16 mouse cellular contexts compared by ENCODE assay signal in genomic region chr2:158654717-158655116, GRCm38 (mm10). TPM values are rescaled to one million over a fixed set of nuclear protein-coding genes. Genes with fewer than 3 reads are reported as not detected.
DNase-seq lines count a peak whose midpoint lies in the region; ATAC-seq and TF ChIP-seq lines count a peak whose summit lies in the region.
"Had no signal": no experiment of that assay in that cellular context is flagged by ENCODE, and none has a peak within 500 bp of the region (broad histone marks: within the 10 kb centered on the region; RNA-seq: fewer than 3 reads in every experiment).

No protein-coding gene starts in this region.

- peak; percentile 28 for DNase-seq in gastrocnemius, adult 2 months
- DNase-seq in gastrocnemius, postnatal 36 days: no peak
- DNase-seq in adrenal gland, postnatal 10 days: peak; percentile 51
- peak; percentile 90 for DNase-seq in kidney, adult 2 months
- peak; percentile 59 for DNase-seq in lung, postnatal 0 days (ENCODE audit: low spot score)
- DNase-seq in urinary bladder, postnatal 25 days (ENCODE audit: low spot score): no peak
- DNase-seq in thymus, postnatal 14 days: no peak
- DNase-seq in thymus, postnatal 4 days: no peak
- DNase-seq: B cell, adult 2 months; cerebellum, adult 2 months; layer of hippocampus, adult 9-11 months had no signal

- H3K4me3 ChIP-seq in gastrocnemius, adult 2 months: no peak overlapping the region
- no peak overlapping the region for H3K4me3 ChIP-seq in kidney, adult 2 months (ENCODE audit: insufficient read depth, low read depth, low read length)
- H3K4me3 ChIP-seq in lung, postnatal 0 days (ENCODE audit: low read depth, low read length): no peak overlapping the region
- H3K4me3 ChIP-seq: neural tube, embryonic 12.5 days had no signal

- ATAC-seq in lung, postnatal 0 days: peak; percentile 56

- 0 out of 2 replicates have a peak, but pooled peaks cover 3% of the 10 kb centered on the region for H3K4me1 ChIP-seq in kidney, adult 2 months (ENCODE audit: control insufficient read depth, insufficient read depth, low read length)
- 0 out of 2 replicates have a peak, but pooled peaks cover 4% of the 10 kb centered on the region for H3K4me1 ChIP-seq in lung, postnatal 0 days (ENCODE audit: insufficient read depth, low read depth, low read length)

- H3K9me3 ChIP-seq in lung, postnatal 0 days (ENCODE audit: low read length): no peaks in the 10 kb centered on the region
- H3K9me3 ChIP-seq: neural tube, embryonic 12.5 days had no signal

- intact Hi-C loops in gastrocnemius, adult 2 months (cut with DNase I): loop anchor here (10.0 kb wide), 1 partner anchor 90 kb away; no protein-coding TSS in a partner anchor
- intact Hi-C loops in gastrocnemius, postnatal 36 days (cut with DNase I): no loop called here

- H3K27me3 ChIP-seq in kidney, adult 2 months (replicated peaks; ENCODE audit: control insufficient read depth, insufficient read depth, low read length): no peaks in the 10 kb centered on the region
- no peaks in the 10 kb centered on the region for H3K27me3 ChIP-seq in lung, postnatal 0 days (replicated peaks; ENCODE audit: insufficient read depth, low read length)
- H3K27me3 ChIP-seq: neural tube, embryonic 12.5 days had no signal

- H3K9ac ChIP-seq in lung, postnatal 0 days (replicated peaks; ENCODE audit: low read depth): no peak overlapping the region
- H3K9ac ChIP-seq: neural tube, embryonic 12.5 days had no signal

- TF ChIP-seq EP300 in lung, postnatal 0 days (IDR thresholded peaks at IDR 0.05): no peak

- H3K36me3 ChIP-seq in kidney, adult 2 months (ENCODE audit: control insufficient read depth, insufficient read depth, low read length): no peaks in the 10 kb centered on the region
- H3K36me3 ChIP-seq in lung, postnatal 0 days (ENCODE audit: insufficient read depth, low read length): no peaks in the 10 kb centered on the region
- H3K36me3 ChIP-seq: neural tube, embryonic 12.5 days had no signal

- H3K27ac ChIP-seq in gastrocnemius, adult 2 months: peak overlapping the region; percentile 63
- H3K27ac ChIP-seq in kidney, adult 2 months (ENCODE audit: insufficient read depth, low read depth, low read length): peak overlapping the region; percentile 43
- 0 out of 2 replicates have a peak overlapping the region, but pooled peaks have one; percentile 28 for H3K27ac ChIP-seq in lung, postnatal 0 days (ENCODE audit: low read length)
- H3K27ac ChIP-seq: neural tube, embryonic 12.5 days had no signal

- H3K4me2 ChIP-seq in lung, postnatal 0 days (replicated peaks; ENCODE audit: low read depth, low read length): no peak overlapping the region
- H3K4me2 ChIP-seq: liver, embryonic 11.5 days; midbrain, embryonic 11.5 days; neural tube, embryonic 12.5 days had no signal

- TF ChIP-seq CTCF in gastrocnemius, adult 2 months (IDR thresholded peaks at IDR 0.05): no peak
- no peak for TF ChIP-seq CTCF in kidney, adult 2 months (conservative IDR thresholded peaks at IDR 0.05; ENCODE audit: insufficient read depth, insufficient read length, low read depth, low read length)
- TF ChIP-seq CTCF in lung, postnatal 0 days (IDR thresholded peaks at IDR 0.05): no peak

- TF ChIP-seq POLR2A in kidney, adult 2 months (IDR thresholded peaks at IDR 0.05; ENCODE audit: low read depth, low read length): no peak

- 68% methylated on average over 9 of the region's 9 CpGs for WGBS in kidney, adult 2 months
- WGBS in lung, postnatal 0 days: 55% methylated on average over 9 of the region's 9 CpGs

RNA-seq across cellular contexts. Expression of gene Ppp1r16b, which starts 10.5 kb away (rescaled TPM):
- 1 to 10 TPM; 3.1 to 4.1 TPM for total RNA-seq in gastrocnemius, adult 2 months (2021)
- total RNA-seq in gastrocnemius, postnatal 36 days (2021): 1 to 10 TPM; 3.5 to 3.6 TPM
- 10 to 100 TPM; 14.4 to 17.2 TPM for total RNA-seq in adrenal gland, postnatal 10 days (2021)
- polyA plus RNA-seq in kidney, adult 2 months (2012; rRNA removed): 20.1 and 22.2 TPM in 2 replicates
- polyA plus RNA-seq in lung, postnatal 0 days (2015; fragmentation: Nextera tagmentation; extraction: Ambion mirVana): 30.6 and 48.6 TPM in 2 replicates

RNA-seq across cellular contexts. Expression of gene Actr5, which starts 30.0 kb away (rescaled TPM):
- 1 to 10 TPM; 4.2 to 4.8 TPM for total RNA-seq in gastrocnemius, adult 2 months (2021)
- 1 to 10 TPM; 2.4 to 3.6 TPM for total RNA-seq in gastrocnemius, postnatal 36 days (2021)
- total RNA-seq in adrenal gland, postnatal 10 days (2021): 10 to 100 TPM; 10.7 to 12.7 TPM
- polyA plus RNA-seq in kidney, adult 2 months (2012; rRNA removed): 6.2 and 6.4 TPM in 2 replicates
- polyA plus RNA-seq in lung, postnatal 0 days (2015; fragmentation: Nextera tagmentation; extraction: Ambion mirVana): 6.4 and 6.6 TPM in 2 replicates

RNA-seq across cellular contexts. Expression of gene Slc32a1, which starts 44.1 kb away (rescaled TPM):
- not detected for total RNA-seq in gastrocnemius, adult 2 months (2021)
- total RNA-seq in gastrocnemius, postnatal 36 days (2021): not detected
- not detected for total RNA-seq in adrenal gland, postnatal 10 days (2021)
- not detected in 2 replicates for polyA plus RNA-seq in kidney, adult 2 months (2012; rRNA removed)
- not detected in 2 replicates for polyA plus RNA-seq in lung, postnatal 0 days (2015; fragmentation: Nextera tagmentation; extraction: Ambion mirVana)
- total RNA-seq: gastrocnemius, postnatal 4 days had no signal
- polyA plus RNA-seq: stomach, embryonic 16.5 days had no signal

Comparison
In these comparisons a context has a peak if more than half of its experiments do, and no peak if none do; other contexts are left out.
1. DNase-seq: peak in gastrocnemius, adult 2 months (single experiment), adrenal gland, postnatal 10 days (single experiment), kidney, adult 2 months (single experiment) and lung, postnatal 0 days (single experiment); none in gastrocnemius, postnatal 36 days (0 of 2), urinary bladder, postnatal 25 days (single experiment), thymus, postnatal 14 days (single experiment) and thymus, postnatal 4 days (single experiment).
2. Peak in every context shown above with its lines, with median percentiles within 50 percentile points of each other: H3K27ac ChIP-seq.